In genomic region chr9:106513566-106513965, GRCm38 (mm10) we compare ENCODE assay signal across 48 mouse cellular contexts. TPM values are rescaled to one million over a fixed set of nuclear protein-coding genes. Genes with fewer than 3 reads are reported as not detected.
"Had no signal": no experiment of that assay in that cellular context is flagged by ENCODE, and none has a peak within 500 bp of the region (broad histone marks: within the 10 kb centered on the region; RNA-seq: fewer than 3 reads in every experiment).

No protein-coding gene starts in this region.

- H3K4me3 ChIP-seq: heart, embryonic 12.5 days; heart, embryonic 13.5 days; heart, embryonic 15.5 days; hindbrain, embryonic 10.5 days; hindbrain, embryonic 12.5 days; hindbrain, embryonic 13.5 days; hindbrain, embryonic 15.5 days; intestine, embryonic 15.5 days; kidney, embryonic 15.5 days; layer of hippocampus, adult 2 months; left cerebral cortex, adult 2 months had no signal

- H3K27me3 ChIP-seq: heart, embryonic 15.5 days; hindbrain, embryonic 12.5 days; hindbrain, embryonic 13.5 days; hindbrain, embryonic 15.5 days; intestine, embryonic 15.5 days; kidney, embryonic 15.5 days had no signal

- H3K9ac ChIP-seq: heart, embryonic 12.5 days; heart, embryonic 13.5 days; heart, embryonic 15.5 days; hindbrain, embryonic 12.5 days; hindbrain, embryonic 13.5 days; hindbrain, embryonic 14.5 days; hindbrain, embryonic 15.5 days; intestine, embryonic 15.5 days; kidney, embryonic 15.5 days had no signal

- H3K4me1 ChIP-seq: hindbrain, embryonic 10.5 days; hindbrain, embryonic 12.5 days; hindbrain, embryonic 13.5 days; hindbrain, embryonic 15.5 days; intestine, embryonic 15.5 days; kidney, embryonic 15.5 days had no signal

- ATAC-seq: hindbrain, embryonic 16.5 days; hindbrain, postnatal 0 days; inflammation-experienced regulatory T-cells, adult 6 months; intestine, embryonic 15.5 days; intestine, embryonic 16.5 days; intestine, postnatal 0 days had no signal

- H3K9me3 ChIP-seq: heart, embryonic 12.5 days; heart, embryonic 13.5 days; heart, embryonic 15.5 days; hindbrain, embryonic 10.5 days; hindbrain, embryonic 12.5 days; hindbrain, embryonic 13.5 days; hindbrain, embryonic 15.5 days; intestine, embryonic 15.5 days; kidney, embryonic 15.5 days had no signal

- DNase-seq: heart, postnatal 14 days; heart, postnatal 36 days; heart, postnatal 4 days; kidney, adult 11 months; kidney, adult 18-20 months; kidney, adult 2 months; kidney, adult 8-10 months; kidney, adult 9 months; kidney, postnatal 10 days; kidney, postnatal 25 days; kidney, postnatal 36 days had no signal

- H3K4me2 ChIP-seq: heart, embryonic 11.5 days; heart, embryonic 15.5 days; hindbrain, embryonic 12.5 days; hindbrain, embryonic 13.5 days; hindbrain, embryonic 14.5 days; hindbrain, embryonic 15.5 days; intestine, embryonic 15.5 days; kidney, embryonic 15.5 days had no signal

- H3K27ac ChIP-seq: heart, embryonic 13.5 days; heart, embryonic 15.5 days; hindbrain, embryonic 10.5 days; hindbrain, embryonic 12.5 days; hindbrain, embryonic 13.5 days; hindbrain, embryonic 14.5 days; hindbrain, embryonic 15.5 days; hindbrain, postnatal 0 days; intestine, embryonic 15.5 days; kidney, embryonic 15.5 days; kidney, postnatal 0 days; layer of hippocampus, adult 2 months; left cerebral cortex, adult 2 months had no signal

- H3K36me3 ChIP-seq: heart, embryonic 12.5 days; heart, embryonic 13.5 days; heart, embryonic 15.5 days; hindbrain, embryonic 10.5 days; hindbrain, embryonic 12.5 days; hindbrain, embryonic 13.5 days; hindbrain, embryonic 15.5 days; intestine, embryonic 15.5 days; kidney, embryonic 15.5 days had no signal

RNA-seq across cellular contexts. Expression of gene Iqcf5, which starts 0.8 kb away (rescaled TPM):
- total RNA-seq: heart, postnatal 10 days; heart, postnatal 14 days; heart, postnatal 36 days; heart, postnatal 4 days; hematopoietic stem cell, adult 5-6 weeks; hindbrain, postnatal 0 days; layer of hippocampus, adult 18-20 months; layer of hippocampus, adult 2 months; layer of hippocampus, adult 8-10 months; layer of hippocampus, postnatal 25 days; layer of hippocampus, postnatal 36 days; left cerebral cortex, adult 18-20 months; left cerebral cortex, adult 2 months had no signal
- polyA plus RNA-seq: heart, embryonic 11.5 days; heart, embryonic 12.5 days; heart, embryonic 13.5 days; heart, embryonic 14.5 days; heart, embryonic 15.5 days; heart, embryonic 16.5 days; heart, postnatal 0 days; hindbrain, embryonic 10.5 days; hindbrain, embryonic 11.5 days; hindbrain, embryonic 12.5 days; hindbrain, embryonic 13.5 days; hindbrain, embryonic 14.5 days; hindbrain, embryonic 15.5 days; hindbrain, embryonic 16.5 days; hindbrain, postnatal 0 days; inflammation-experienced regulatory T-cells, adult 6 months; intestine, embryonic 14.5 days; intestine, embryonic 15.5 days; intestine, embryonic 16.5 days; intestine, postnatal 0 days; kidney, embryonic 14.5 days; kidney, embryonic 15.5 days; kidney, embryonic 16.5 days; kidney, postnatal 0 days; large intestine, adult 2 months had no signal

RNA-seq across cellular contexts. Expression of gene Iqcf1, which starts 13.8 kb away (rescaled TPM):
- total RNA-seq: heart, postnatal 10 days; heart, postnatal 14 days; heart, postnatal 36 days; heart, postnatal 4 days; hematopoietic stem cell, adult 5-6 weeks; hindbrain, postnatal 0 days; layer of hippocampus, adult 18-20 months; layer of hippocampus, adult 2 months; layer of hippocampus, adult 8-10 months; layer of hippocampus, postnatal 10 days; layer of hippocampus, postnatal 14 days; layer of hippocampus, postnatal 25 days; layer of hippocampus, postnatal 36 days; left cerebral cortex, adult 18-20 months; left cerebral cortex, adult 2 months; left cerebral cortex, adult 8-10 months had no signal
- polyA plus RNA-seq: heart, embryonic 11.5 days; heart, embryonic 12.5 days; heart, embryonic 13.5 days; heart, embryonic 14.5 days; heart, embryonic 15.5 days; heart, embryonic 16.5 days; heart, postnatal 0 days; hindbrain, embryonic 10.5 days; hindbrain, embryonic 11.5 days; hindbrain, embryonic 12.5 days; hindbrain, embryonic 13.5 days; hindbrain, embryonic 14.5 days; hindbrain, embryonic 15.5 days; hindbrain, embryonic 16.5 days; hindbrain, postnatal 0 days; inflammation-experienced regulatory T-cells, adult 6 months; intestine, embryonic 14.5 days; intestine, embryonic 15.5 days; intestine, embryonic 16.5 days; intestine, postnatal 0 days; kidney, adult 2 months; kidney, embryonic 14.5 days; kidney, embryonic 15.5 days; kidney, embryonic 16.5 days; kidney, postnatal 0 days; large intestine, adult 2 months had no signal

RNA-seq across cellular contexts. Expression of gene Gpr62, which starts 47.8 kb away (rescaled TPM):
- total RNA-seq: heart, postnatal 36 days; hematopoietic stem cell, adult 5-6 weeks had no signal
- polyA plus RNA-seq: inflammation-experienced regulatory T-cells, adult 6 months; kidney, adult 2 months had no signal
